Comparison of ENCODE assay signal across 25 mouse cellular contexts in genomic region chr6:127676866-127677265, GRCm38 (mm10).
A peak's percentile ranks its signal among the peaks of the same experiment; 100 is the strongest.
DNase-seq lines count a peak whose midpoint lies in the region; ATAC-seq lines count a peak whose summit lies in the region.
"Had no signal": no experiment of that assay in that cellular context is flagged by ENCODE, and none has a peak within 500 bp of the region (broad histone marks: within the 10 kb centered on the region; RNA-seq: fewer than 3 reads in every experiment).

No protein-coding gene starts in this region.

- peak; percentile 16 for DNase-seq in gastrocnemius, postnatal 25 days
- DNase-seq in gastrocnemius, adult 18-20 months (ENCODE audit: low spot score) = no peak
- no peak for DNase-seq in adrenal gland, adult 18-20 months (ENCODE audit: low spot score in 2 of 2)
- DNase-seq in adipocyte (ENCODE audit: low spot score) = no peak
- no peak for DNase-seq in thymus, postnatal 14 days
- DNase-seq: adrenal gland, postnatal 25 days; cerebellum, adult 9-10 months; heart, adult 18-20 months; heart, postnatal 14 days; kidney, adult 11 months; kidney, postnatal 36 days; lung, embryonic 14.5 days; lung, postnatal 36 days; thymus, postnatal 25 days had no signal

- WGBS in hindbrain, embryonic 12.5 days = 48% methylated on average over 11 of the region's 11 CpGs
- 34% methylated on average over 11 of the region's 11 CpGs for WGBS in hindbrain, embryonic 15.5 days
- WGBS in neural tube, embryonic 14.5 days = 28% methylated on average over 11 of the region's 11 CpGs

- no peaks in the 10 kb centered on the region for H3K27me3 ChIP-seq in hindbrain, embryonic 12.5 days
- H3K27me3 ChIP-seq in hindbrain, embryonic 15.5 days = no peaks in the 10 kb centered on the region
- no peaks in the 10 kb centered on the region for H3K27me3 ChIP-seq in neural tube, embryonic 14.5 days (ENCODE audit: control insufficient read depth, insufficient read depth, low read length)
- H3K27me3 ChIP-seq: kidney, embryonic 15.5 days; midbrain, embryonic 15.5 days had no signal

- no peaks in the 10 kb centered on the region for H3K9me3 ChIP-seq in hindbrain, embryonic 12.5 days (replicated peaks)
- H3K9me3 ChIP-seq in hindbrain, embryonic 15.5 days = no peaks in the 10 kb centered on the region
- H3K9me3 ChIP-seq in neural tube, embryonic 14.5 days (ENCODE audit: control insufficient read depth, low read length) = no peaks in the 10 kb centered on the region
- H3K9me3 ChIP-seq: forebrain, embryonic 10.5 days; heart, embryonic 12.5 days; kidney, embryonic 15.5 days; megakaryocyte, embryonic 14.5 days; midbrain, embryonic 15.5 days had no signal

- peak; percentile 74 for ATAC-seq in hindbrain, embryonic 12.5 days (ENCODE audit: low FRiP score)
- peak; percentile 50 for ATAC-seq in hindbrain, embryonic 15.5 days (ENCODE audit: low FRiP score, low read depth)
- ATAC-seq in neural tube, embryonic 14.5 days (ENCODE audit: low read depth) = peak; percentile 74
- ATAC-seq: activated CD4-positive, CD25-positive, alpha-beta regulatory T cell, adult 4 months; forebrain, embryonic 16.5 days; midbrain, embryonic 15.5 days had no signal

- peak overlapping the region; percentile 65 for H3K27ac ChIP-seq in hindbrain, embryonic 12.5 days
- 0 out of 2 replicates have a peak overlapping the region, but pooled peaks have one; percentile 31 for H3K27ac ChIP-seq in hindbrain, embryonic 15.5 days (replicated peaks)
- peak overlapping the region; percentile 2; the same call in 1 of the 2 replicates for H3K27ac ChIP-seq in neural tube, embryonic 14.5 days (ENCODE audit: low read depth, low read length)
- H3K27ac ChIP-seq: forebrain, embryonic 10.5 days; kidney, embryonic 15.5 days; liver, embryonic 14.5 days; midbrain, embryonic 15.5 days had no signal

- H3K9ac ChIP-seq in hindbrain, embryonic 12.5 days = no peak overlapping the region
- no peak overlapping the region for H3K9ac ChIP-seq in hindbrain, embryonic 15.5 days
- no peak overlapping the region for H3K9ac ChIP-seq in neural tube, embryonic 14.5 days (replicated peaks; ENCODE audit: low read depth, low read length)
- H3K9ac ChIP-seq: heart, embryonic 12.5 days; kidney, embryonic 15.5 days; liver, embryonic 14.5 days; lung, embryonic 14.5 days; midbrain, embryonic 15.5 days had no signal

- peaks cover 10% of the 10 kb centered on the region for H3K4me1 ChIP-seq in hindbrain, embryonic 12.5 days
- H3K4me1 ChIP-seq in hindbrain, embryonic 15.5 days (replicated peaks) = peaks cover 13% of the 10 kb centered on the region
- no peaks in the 10 kb centered on the region for H3K4me1 ChIP-seq in neural tube, embryonic 14.5 days (ENCODE audit: control insufficient read depth, insufficient read depth, low read length)
- H3K4me1 ChIP-seq: forebrain, embryonic 10.5 days; heart, embryonic 12.5 days; kidney, embryonic 15.5 days; midbrain, embryonic 15.5 days had no signal

- no peak overlapping the region for H3K4me2 ChIP-seq in hindbrain, embryonic 12.5 days (replicated peaks)
- no peak overlapping the region for H3K4me2 ChIP-seq in hindbrain, embryonic 15.5 days
- H3K4me2 ChIP-seq in neural tube, embryonic 14.5 days (ENCODE audit: low read depth, low read length) = no peak overlapping the region
- H3K4me2 ChIP-seq: heart, embryonic 12.5 days; kidney, embryonic 15.5 days; lung, embryonic 14.5 days; midbrain, embryonic 15.5 days had no signal

- H3K36me3 ChIP-seq in hindbrain, embryonic 12.5 days = no peaks in the 10 kb centered on the region
- no peaks in the 10 kb centered on the region for H3K36me3 ChIP-seq in hindbrain, embryonic 15.5 days
- H3K36me3 ChIP-seq in neural tube, embryonic 14.5 days (ENCODE audit: control insufficient read depth, insufficient read depth, low read length) = no peaks in the 10 kb centered on the region
- H3K36me3 ChIP-seq: forebrain, embryonic 10.5 days; heart, embryonic 12.5 days; kidney, embryonic 15.5 days; midbrain, embryonic 15.5 days had no signal

- no peak overlapping the region for H3K4me3 ChIP-seq in hindbrain, embryonic 12.5 days
- H3K4me3 ChIP-seq in hindbrain, embryonic 15.5 days = no peak overlapping the region
- H3K4me3 ChIP-seq in neural tube, embryonic 14.5 days (ENCODE audit: low read depth, low read length) = no peak overlapping the region
- H3K4me3 ChIP-seq: forebrain, embryonic 10.5 days; heart, embryonic 12.5 days; kidney, embryonic 15.5 days; megakaryocyte, embryonic 14.5 days; midbrain, embryonic 15.5 days had no signal

Comparison
In these comparisons a context has a peak if more than half of its experiments do, and no peak if none do; other contexts are left out.
1. H3K27ac ChIP-seq: peak in every context shown above with its lines; median percentile 65 in hindbrain, embryonic 12.5 days; 31 in hindbrain, embryonic 15.5 days; 2 in neural tube, embryonic 14.5 days.